Mouse (Mus musculus) limb, embryonic 14.5 days (tissue): ENCODE data around the gene Ptprt. TPM values are rescaled to one million over a fixed set of nuclear protein-coding genes. Genes with fewer than 3 reads are reported as not detected.

Experiments
- ATAC-seq: fragments of 200-750 bp; cut with Nextera tagmentation; 2 replicates; pipeline ENCODE4 v1.8.0; 2017; ENCODE audit warnings: low read depth, moderate number of reproducible peaks, moderate TSS enrichment; ENCODE audit not compliant: low FRiP score
- DNase-seq: peaks from one replicate; pipeline ENCODE4 v3.0.0-alpha.2; 2015; ENCODE audit warnings: low spot score
- H3K27ac ChIP-seq: fragments of 300-500 bp; sonication (generic); replicated peaks from 2 replicates; pipeline ENCODE4 v1.5.1; 2014; ENCODE audit warnings: low read depth, mild to moderate bottlenecking, low read length, moderate library complexity, mixed read lengths
- H3K27me3 ChIP-seq: fragments of 300-500 bp; sonication (generic); 2 replicates; pipeline ENCODE4 v1.6.1; 2014; ENCODE audit warnings: low read length, mixed read lengths; ENCODE audit not compliant: control insufficient read depth, insufficient read depth
- H3K36me3 ChIP-seq: fragments of 300-500 bp; sonication (generic); 2 replicates; pipeline ENCODE4 v1.6.1; 2014; ENCODE audit warnings: mild to moderate bottlenecking, low read length, moderate library complexity, mixed read lengths; ENCODE audit not compliant: control insufficient read depth, insufficient read depth
- H3K4me1 ChIP-seq: fragments of 300-500 bp; sonication (generic); 2 replicates; pipeline ENCODE4 v1.6.1; 2014; ENCODE audit warnings: antibody characterized with exemption, low read length, mixed read lengths; ENCODE audit not compliant: control insufficient read depth, insufficient read depth
- H3K4me2 ChIP-seq: fragments of 300-500 bp; sonication (generic); replicated peaks from 2 replicates; pipeline ENCODE4 v1.6.1; 2014; ENCODE audit warnings: low read depth, mild to moderate bottlenecking, low read length, moderate library complexity; ENCODE audit not compliant: severe bottlenecking
- H3K4me3 ChIP-seq: fragments of 300-500 bp; sonication (generic); replicated peaks from 2 replicates; pipeline ENCODE4 v1.5.1; 2014; ENCODE audit warnings: low read length
- H3K9ac ChIP-seq: fragments of 300-500 bp; sonication (generic); 2 replicates; pipeline ENCODE4 v1.6.1; 2014; ENCODE audit warnings: mild to moderate bottlenecking, low read depth, low read length, moderate library complexity; ENCODE audit not compliant: severe bottlenecking
- H3K9me3 ChIP-seq: fragments of 300-500 bp; sonication (generic); 2 replicates; pipeline ENCODE4 v1.6.1; 2016; ENCODE audit warnings: low read length; ENCODE audit not compliant: control insufficient read depth
- POLR2A ChIP-seq: fragments of 200-500 bp; IDR thresholded peaks from 2 replicates; pipeline ENCODE4 v1.8.0; 2012; ENCODE audit warnings: inconsistent platforms, mild to moderate bottlenecking, moderate library complexity, borderline replicate concordance; ENCODE audit not compliant: insufficient read depth, insufficient read length; ENCODE audit errors: extremely low read depth
- WGBS: fragments of 180-500 bp; shearing (Covaris S2); extraction: QIAGEN DNeasy Blood & Tissue Kit; methylation state at CpG from one replicate; pipeline ENCODE4 v1.1.7; 2014; 5-methylcytosine and 5-hydroxymethylcytosine counted together
- polyA plus RNA-seq, 2 experiments: library from polyadenylated mRNA; depleted of rRNA in 1 of 2; stranded (reverse) in 1 of 2; unstranded in 1 of 2; fragments of >200 nt; fragmentation: Nextera tagmentation in 1 of 2; extraction: Ambion mirVana in 1 of 2; gene quantifications; 2 replicates each; pipeline versions ENCODE4 v1.2.1 to v1.2.3; 2012 to 2014

The Ptprt gene
- polyA plus RNA-seq, 2 experiments, result 2.2 to 3.1 TPM

GRCm38 (mm10) chr2:162391834-162392233 is 269.1 kb downstream of the Ptprt start:
- Histone ChIP-seq H3K27ac (no peak overlapping the region), H3K4me3 (no peak overlapping the region), H3K9me3 (no peaks in the 10 kb centered on the region), H3K4me1 (peaks cover 7% of the 10 kb centered on the region), H3K9ac (no peak overlapping the region), H3K27me3 (no peaks in the 10 kb centered on the region), H3K4me2 (no peak overlapping the region), H3K36me3 (no peaks in the 10 kb centered on the region)
- no peak for TF ChIP-seq POLR2A
- 20% methylated on average over 4 of the region's 4 CpGs for WGBS
- peak; percentile 74 for ATAC-seq
- DNase-seq, result peak; percentile 75

GRCm38 (mm10) chr2:162377309-162377708 is 283.6 kb downstream of the Ptprt start:
- Histone ChIP-seq H3K9ac (no peak overlapping the region), H3K4me3 (no peak overlapping the region), H3K4me2 (no peak overlapping the region), H3K4me1 (no peaks in the 10 kb centered on the region), H3K36me3 (no peaks in the 10 kb centered on the region), H3K27ac (no peak overlapping the region), H3K9me3 (no peaks in the 10 kb centered on the region), H3K27me3 (no peaks in the 10 kb centered on the region)
- WGBS, result 75% methylated on average over 7 of the region's 7 CpGs
- DNase-seq (no peak), ATAC-seq (no peak)
- TF ChIP-seq POLR2A, result no peak

- ATAC-seq (no peak), DNase-seq (no peak)
- WGBS, result 50% methylated on average over 1 of the region's 1 CpGs
- no peak for TF ChIP-seq POLR2A
- H3K4me1 ChIP-seq, result no peaks in the 10 kb centered on the region
- no peak overlapping the region for H3K4me3 ChIP-seq
- no peak overlapping the region for H3K4me2 ChIP-seq
- no peaks in the 10 kb centered on the region for H3K9me3 ChIP-seq
- no peaks in the 10 kb centered on the region for H3K27me3 ChIP-seq
- H3K27ac ChIP-seq, result no peak overlapping the region
- no peaks in the 10 kb centered on the region for H3K36me3 ChIP-seq
- no peak overlapping the region for H3K9ac ChIP-seq
Measured at GRCm38 (mm10) chr2:162349047-162349446, 311.9 kb downstream of the Ptprt start.

GRCm38 (mm10) chr2:162341846-162342245 is 319.1 kb downstream of the Ptprt start:
- ATAC-seq (no peak), DNase-seq (no peak)
- Histone ChIP-seq H3K27ac (no peak overlapping the region), H3K4me1 (no peaks in the 10 kb centered on the region), H3K9me3 (no peaks in the 10 kb centered on the region), H3K27me3 (no peaks in the 10 kb centered on the region), H3K9ac (no peak overlapping the region), H3K4me2 (no peak overlapping the region), H3K4me3 (no peak overlapping the region), H3K36me3 (no peaks in the 10 kb centered on the region)
- TF ChIP-seq POLR2A, result no peak
- WGBS, result 60% methylated on average over 2 of the region's 2 CpGs

GRCm38 (mm10) chr2:162340231-162340630 is 320.7 kb downstream of the Ptprt start:
- no peak overlapping the region for H3K4me3 ChIP-seq
- H3K9ac ChIP-seq, result no peak overlapping the region
- DNase-seq (no peak), ATAC-seq (no peak)
- 82% methylated on average over 1 of the region's 1 CpGs for WGBS
- TF ChIP-seq POLR2A, result no peak
- no peak overlapping the region for H3K4me2 ChIP-seq
- H3K9me3 ChIP-seq, result no peaks in the 10 kb centered on the region
- H3K27ac ChIP-seq, result no peak overlapping the region
- no peaks in the 10 kb centered on the region for H3K27me3 ChIP-seq
- H3K36me3 ChIP-seq, result no peaks in the 10 kb centered on the region
- H3K4me1 ChIP-seq, result no peaks in the 10 kb centered on the region
